Comparison of ENCODE assay signal across 8 mouse cellular contexts in the genomic region with DNA sequence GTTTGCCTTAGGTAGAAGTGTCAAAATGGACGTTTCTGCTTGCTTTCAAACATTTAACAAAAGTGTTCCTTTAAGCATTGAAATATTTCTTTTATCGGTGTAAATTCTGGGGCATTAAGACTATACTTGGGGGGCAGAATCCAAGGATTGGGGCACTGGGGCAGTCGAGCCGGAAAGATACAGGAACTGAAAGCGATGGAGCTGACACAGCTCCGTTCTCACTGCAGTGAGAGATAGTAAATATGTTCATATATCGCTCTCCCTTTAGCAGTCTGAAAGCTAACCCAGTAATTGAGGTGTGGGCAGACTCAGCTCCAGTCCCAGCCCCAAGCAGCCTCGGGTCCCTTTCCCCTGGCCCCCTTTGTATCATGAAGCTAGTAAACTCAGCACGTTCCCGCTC. TPM values are rescaled to one million over a fixed set of nuclear protein-coding genes. Genes with fewer than 3 reads are reported as not detected.
DNase-seq lines count a peak whose midpoint lies in the region; ATAC-seq and TF ChIP-seq lines count a peak whose summit lies in the region.

No protein-coding gene starts in this region.

- peaks cover 17% of the 10 kb centered on the region for H3K4me1 ChIP-seq in heart, embryonic 12.5 days (replicated peaks)
- peaks cover 0 to 5% of the 10 kb centered on the region in 2 experiments; a peak in 1 of 4 replicates for H3K4me1 ChIP-seq in ES-E14 (ENCODE audit: control insufficient read depth in 2 of 2, insufficient read depth in 2 of 2, low read length in 2 of 2, poor library complexity in 1 of 2)
- peaks cover 22% of the 10 kb centered on the region for H3K4me1 ChIP-seq in hindbrain, embryonic 10.5 days (replicated peaks)

- peak overlapping the region; percentile 86 for H3K4me2 ChIP-seq in heart, embryonic 12.5 days

- 0 out of 2 replicates have a peak, but pooled peaks have one; percentile 11 for ATAC-seq in heart, embryonic 12.5 days (ENCODE audit: insufficient number of reproducible peaks, low FRiP score)
- peak; percentile 13; the same call in 1 of the 2 replicates for ATAC-seq in megakaryocyte progenitor cell, adult 5-6 weeks (replicated peaks; ENCODE audit: poor library complexity)

- no peak for DNase-seq in heart, postnatal 36 days
- no peak for DNase-seq in ES-E14 (ENCODE audit: low read depth, low spot score)
- no peak for DNase-seq in hindbrain, embryonic 10.5 days (ENCODE audit: low spot score)
- no peak for DNase-seq in frontal cortex, postnatal 25 days (ENCODE audit: low spot score in 2 of 2)
- DNase-seq in ovary, postnatal 14 days (ENCODE audit: low spot score), result no peak
- DNase-seq in retina, embryonic 14.5 days (ENCODE audit: low spot score), result no peak

- peak overlapping the region; percentile 57; the same call in 1 of the 2 replicates for H3K9ac ChIP-seq in heart, embryonic 12.5 days
- 0 out of 2 replicates have a peak overlapping the region, but pooled peaks have one; percentile 26 for H3K9ac ChIP-seq in ES-E14 (ENCODE audit: insufficient read depth, low read depth, low read length, poor library complexity, severe bottlenecking)

- no peaks in the 10 kb centered on the region for H3K9me3 ChIP-seq in heart, embryonic 12.5 days (replicated peaks)
- H3K9me3 ChIP-seq in ES-E14 (ENCODE audit: control insufficient read depth, insufficient read depth, low read depth, low read length), result no peaks in the 10 kb centered on the region
- no peaks in the 10 kb centered on the region for H3K9me3 ChIP-seq in hindbrain, embryonic 10.5 days

- H3K27ac ChIP-seq in heart, embryonic 12.5 days (ENCODE audit: poor library complexity, severe bottlenecking), result no peak overlapping the region
- no peak overlapping the region for H3K27ac ChIP-seq in ES-E14 (ENCODE audit: insufficient read depth, low read depth, low read length, poor library complexity, severe bottlenecking)
- no peak overlapping the region for H3K27ac ChIP-seq in hindbrain, embryonic 10.5 days

- peaks cover 13% of the 10 kb centered on the region for H3K27me3 ChIP-seq in heart, embryonic 12.5 days (replicated peaks)
- H3K27me3 ChIP-seq in hindbrain, embryonic 10.5 days (ENCODE audit: insufficient read depth, poor library complexity, severe bottlenecking), result peaks cover 44% of the 10 kb centered on the region

- intact Hi-C loops in heart, postnatal 36 days (cut with DNase I), result no loop called here

- in situ Hi-C loops in ES-E14 (cut with MboI; ENCODE audit: low sequenced_read_pairs in 2 of 2, unreplicated experiment in 2 of 2), result no loop called here

- H3K4me3 ChIP-seq in heart, embryonic 12.5 days, result peak overlapping the region; percentile 59
- H3K4me3 ChIP-seq in ES-E14 (ENCODE audit: insufficient read depth in 1 of 2, low read depth in 1 of 2, low read length in 2 of 2, poor library complexity in 1 of 2, severe bottlenecking in 1 of 2), result peak overlapping the region in 1 of 2 experiments; percentile 73; a peak in 2 of 4 replicates
- H3K4me3 ChIP-seq in hindbrain, embryonic 10.5 days, result peak overlapping the region; percentile 76

- WGBS in heart, embryonic 12.5 days, result 29% methylated on average over 10 of the region's 10 CpGs
- WGBS in hindbrain, embryonic 10.5 days, result 32% methylated on average over 10 of the region's 10 CpGs

- H3K36me3 ChIP-seq in heart, embryonic 12.5 days, result no peaks in the 10 kb centered on the region
- H3K36me3 ChIP-seq in ES-E14 (ENCODE audit: control insufficient read depth, insufficient read depth, low read length, poor library complexity, severe bottlenecking), result no peaks in the 10 kb centered on the region
- no peaks in the 10 kb centered on the region for H3K36me3 ChIP-seq in hindbrain, embryonic 10.5 days

TF ChIP-seq in ES-E14, 5 proteins besides CTCF, POLR2A, EP300 and RAD21:
- TF ChIP-seq CHD2 (IDR thresholded peaks at IDR 0.05; ENCODE audit: low read depth, low read length) (no peak), ZC3H11A (IDR thresholded peaks at IDR 0.05; ENCODE audit: borderline replicate concordance, low read depth, low read length) (no peak)

RNA-seq across cellular contexts. Expression of a gene that starts 1.0 kb away (rescaled TPM):
- polyA plus RNA-seq in heart, embryonic 12.5 days (2016; fragmentation: Nextera tagmentation; extraction: Ambion mirVana), result 3.5 and 3.6 TPM in 2 replicates
- total RNA-seq in heart, postnatal 36 days (2021), result 1 to 10 TPM; 2.4 to 2.7 TPM
- 0.54 TPM in 1 of 2 replicates, not detected in the other for total RNA-seq in ES-E14 (2012; rRNA removed)
- polyA plus RNA-seq in hindbrain, embryonic 10.5 days (2016; fragmentation: Nextera tagmentation; extraction: Ambion mirVana), result 1.8 and 2.0 TPM in 2 replicates
- total RNA-seq in megakaryocyte progenitor cell, adult 5-6 weeks (2015), result 3.3 TPM in 2 replicates
- total RNA-seq in megakaryocyte progenitor cell, adult 5-6 weeks (2017), result 4.2 and 4.4 TPM in 2 replicates
